Mouse (Mus musculus) spleen, adult 2 months (tissue): ENCODE results near the gene Lax1.

Experiments
- CTCF ChIP-seq: fragments of 200-500 bp; IDR thresholded peaks from 2 replicates; pipeline ENCODE4 v1.5.1; 2011; ENCODE audit warnings: mild to moderate bottlenecking, inconsistent platforms; ENCODE audit not compliant: insufficient read depth, insufficient read length, insufficient replicate concordance; ENCODE audit errors: extremely low read depth
- POLR2A ChIP-seq: fragments of 200-500 bp; IDR thresholded peaks from 2 replicates; pipeline ENCODE4 v1.6.1; 2011; ENCODE audit warnings: low read depth, low read length, inconsistent platforms

DNA sequence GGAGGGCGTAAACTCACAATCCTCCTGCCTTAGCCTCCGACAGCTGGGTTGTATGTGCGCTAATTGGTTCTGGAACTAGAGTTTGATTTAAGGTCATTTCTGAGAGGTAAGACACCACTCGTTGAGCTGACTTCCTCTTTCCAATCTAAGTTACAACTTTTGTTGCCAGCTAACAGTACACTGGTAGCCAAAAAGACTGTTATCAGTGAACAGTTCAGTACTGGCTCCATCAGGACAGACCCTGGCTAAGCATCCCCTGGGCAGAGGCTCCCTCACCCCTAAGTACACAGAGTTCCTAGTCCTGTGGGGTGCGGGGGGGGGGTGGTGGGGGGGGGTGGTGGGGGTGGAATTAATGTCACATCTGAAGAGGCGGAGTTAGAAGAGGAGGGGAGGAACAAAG is 21.0 kb upstream of the Lax1 start:
- TF ChIP-seq CTCF = no peak
- TF ChIP-seq POLR2A = no peak
